Mouse (Mus musculus): ENCODE data around the gene Spata13. TPM values are rescaled to one million over a fixed set of nuclear protein-coding genes. Genes with fewer than 3 reads are reported as not detected.

Spata13 gene
- polyA plus RNA-seq, 1 experiment from 2014 or later = 16.1 TPM

Other genes with a start within 250 kb of the Spata13 start
- gene C1qtnf9, start 134.1 kb downstream of the Spata13 start, polyA plus RNA-seq (2014; fragmentation: Nextera tagmentation; extraction: Ambion mirVana) = 0.15 TPM in 1 of 2 replicates, not detected in the other
- gene Mipep, start 150.6 kb downstream of the Spata13 start, polyA plus RNA-seq (2014; fragmentation: Nextera tagmentation; extraction: Ambion mirVana) = 25.6 and 25.8 TPM in 2 replicates

All from limb, embryonic 11.5 days (tissue).